Mouse (Mus musculus) small intestine, adult 2 months (tissue): ENCODE results near the gene Brip1.

Experiments
- CTCF ChIP-seq: fragments of 200-500 bp; IDR thresholded peaks from 2 replicates; pipeline ENCODE4 v1.5.1; 2012; ENCODE audit warnings: low read depth, mild to moderate bottlenecking, control low read depth, inconsistent platforms, low read length, moderate library complexity, mixed read lengths; ENCODE audit not compliant: insufficient replicate concordance, insufficient read length; ENCODE audit errors: extremely low read depth
- POLR2A ChIP-seq: fragments of 200-500 bp; IDR thresholded peaks from 2 replicates; pipeline ENCODE4 v1.6.1; 2012; ENCODE audit warnings: low read depth, mild to moderate bottlenecking, control low read depth, inconsistent platforms, low read length, moderate library complexity

DNA sequence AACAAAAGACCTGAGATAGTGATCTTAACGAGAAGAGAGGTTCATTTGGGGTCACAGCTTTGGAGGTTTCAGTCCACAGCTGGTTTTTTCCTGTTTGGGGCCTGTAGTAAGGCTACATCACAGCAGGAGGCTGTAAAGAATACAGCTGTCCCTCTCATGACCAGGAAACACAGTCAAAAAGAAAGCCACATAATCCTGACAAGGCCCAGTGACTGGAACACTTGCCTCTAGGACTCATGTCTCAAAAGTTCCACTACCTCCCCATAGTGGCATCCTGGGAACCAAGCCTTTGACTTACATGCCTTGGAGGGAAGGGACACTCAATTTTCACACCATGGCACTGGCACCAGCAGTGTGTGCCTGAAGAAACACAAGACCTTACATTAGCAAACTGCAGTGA, 181.0 kb downstream of the Brip1 start:
- TF ChIP-seq POLR2A (no peak), CTCF (no peak)
